Mouse (Mus musculus) gastrocnemius, postnatal 25 days (tissue): ENCODE results near the gene Mtch1. TPM values are rescaled to one million over a fixed set of nuclear protein-coding genes. Genes with fewer than 3 reads are reported as not detected.

Experiments
- total RNA-seq, 2 experiments: library from RNA; stranded (reverse); gene quantifications; 1 replicate in 1 of 2; 2 replicates in 1 of 2; pipeline ENCODE4 v1.2.3; 2021

The Mtch1 gene
- total RNA-seq, 2 experiments from 2014 or later: 104 to 106 TPM

Other genes with a start within 250 kb of the Mtch1 start
- under 1 TPM; 0.33 to 0.78 TPM for gene Rab44, start 233.8 kb downstream of the Mtch1 start, total RNA-seq
- under 1 TPM in 1 of 2 experiments, not detected in 1; 0.13 TPM for gene Cpne5, start 109.8 kb downstream of the Mtch1 start, total RNA-seq
- 1 to 10 TPM; 7.8 TPM for gene Ppil1, start 83.7 kb downstream of the Mtch1 start, total RNA-seq
- 100 to 1,000 TPM; 102 to 122 TPM for gene BC004004, start 79.1 kb downstream of the Mtch1 start, total RNA-seq
- 10 to 100 TPM; 27.9 to 47.2 TPM for gene Pi16, start 30.3 kb downstream of the Mtch1 start, total RNA-seq
- 1 to 10 TPM; 1.2 to 1.6 TPM for gene Fgd2, start 13.0 kb upstream of the Mtch1 start, total RNA-seq
- 10 to 100 TPM; 11.1 to 17.5 TPM for gene Pim1, start 142.8 kb upstream of the Mtch1 start, total RNA-seq
- gene Gm17657, start 201.7 kb upstream of the Mtch1 start, total RNA-seq: not detected
- gene Tbc1d22b, start 201.9 kb upstream of the Mtch1 start, total RNA-seq: 1 to 10 TPM; 8.1 to 8.5 TPM
- not detected for gene Tmem217, start 204.5 kb upstream of the Mtch1 start, total RNA-seq